Mouse (Mus musculus) adrenal gland, adult (tissue): ENCODE results near the gene Apba2.

ENCODE experiments used
- DNase-seq, 2 experiments: peaks; one replicate each; pipeline ENCODE4 v3.0.0; 2022 to 2023; ENCODE audit warnings: low spot score in 1 of 2; ENCODE audit not compliant: inconsistent age in 2 of 2

The Apba2 gene

DNA sequence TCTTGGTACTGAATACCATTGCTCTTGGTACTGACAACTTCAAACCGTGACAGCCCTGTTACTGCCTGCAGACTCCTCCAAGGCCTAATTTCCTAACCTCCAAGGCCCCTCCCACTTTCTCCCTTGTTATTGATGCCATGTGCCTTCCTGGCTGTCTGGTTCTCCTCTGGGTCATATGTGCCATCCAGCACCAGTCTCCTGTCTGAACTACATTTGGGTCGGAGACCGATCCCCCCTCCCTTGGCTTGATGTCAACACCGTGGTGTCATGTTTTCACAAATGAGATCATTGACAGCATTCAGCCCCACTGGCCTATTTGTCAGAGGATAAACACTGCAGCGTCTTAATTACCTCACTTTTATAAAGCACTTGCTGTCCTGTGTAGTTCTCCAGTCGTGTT lies 144.5 kb downstream of the Apba2 start:
- DNase-seq: no peak

- no peak for DNase-seq
Measured at GRCm38 (mm10) chr7:64648947-64649607, 147.6 kb downstream of the Apba2 start.

DNA sequence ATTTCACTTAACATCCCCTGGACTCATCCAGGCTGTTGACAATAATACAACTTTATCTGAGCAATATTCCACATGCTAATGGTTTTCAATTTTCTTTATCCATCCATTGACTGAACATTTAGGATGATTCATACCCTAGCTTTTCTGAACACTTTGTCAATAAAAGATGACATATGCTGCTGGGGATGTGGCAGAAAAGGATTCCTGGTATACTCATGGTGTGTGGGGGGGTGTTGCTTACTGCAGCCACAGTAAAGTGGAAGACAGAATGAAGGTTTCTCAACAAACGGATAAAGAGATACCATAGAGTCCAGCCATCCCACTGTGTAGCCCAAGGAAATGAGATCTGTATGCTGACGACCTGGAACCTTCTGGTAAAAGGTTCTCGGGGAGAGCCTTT lies 150.5 kb downstream of the Apba2 start:
- DNase-seq: no peak

GRCm38 (mm10) chr7:64656787-64657186 lies 155.3 kb downstream of the Apba2 start:
- no peak for DNase-seq

DNA sequence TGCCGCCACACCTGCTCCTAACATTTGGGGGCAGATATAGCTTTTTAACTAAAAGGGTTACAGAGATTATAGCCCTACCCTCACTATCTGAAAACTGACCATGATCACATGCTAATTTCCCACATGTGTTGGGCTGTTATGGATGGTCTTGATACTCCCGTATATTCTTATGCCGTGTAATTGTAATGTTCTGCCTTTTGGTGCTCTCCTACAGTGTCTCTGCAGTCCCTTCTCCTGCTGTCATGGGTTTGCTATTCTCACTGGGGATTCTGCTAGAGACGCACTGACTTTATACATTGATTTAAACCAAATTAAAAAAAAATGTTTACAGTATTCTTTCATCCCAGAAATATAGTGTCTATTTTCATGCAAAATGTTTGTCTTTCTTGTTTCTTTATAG lies 157.4 kb downstream of the Apba2 start:
- DNase-seq: no peak

- no peak for DNase-seq
Measured at GRCm38 (mm10) chr7:64659328-64659727, 157.8 kb downstream of the Apba2 start.

GRCm38 (mm10) chr7:64662506-64662905 lies 161.0 kb downstream of the Apba2 start:
- DNase-seq: no peak

DNA sequence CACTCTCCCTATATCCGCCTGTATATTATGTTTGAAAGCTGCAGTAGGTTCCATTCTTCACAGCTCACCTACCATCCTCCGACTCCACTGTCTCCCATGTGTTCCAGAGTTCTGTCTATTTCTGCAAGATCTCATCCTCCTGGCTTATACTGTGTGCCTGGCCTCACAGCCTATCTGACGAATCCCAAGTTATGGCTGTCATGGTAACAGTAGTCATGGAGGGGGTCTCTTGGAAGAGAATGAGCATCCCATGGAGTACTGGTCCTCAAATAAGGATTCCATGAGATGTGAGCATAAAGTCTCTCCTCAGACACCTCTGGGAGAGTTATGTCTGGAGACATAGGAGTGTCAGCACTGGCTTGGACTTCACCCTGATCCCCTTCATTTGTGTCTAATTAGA lies 162.1 kb downstream of the Apba2 start:
- no peak for DNase-seq

DNA sequence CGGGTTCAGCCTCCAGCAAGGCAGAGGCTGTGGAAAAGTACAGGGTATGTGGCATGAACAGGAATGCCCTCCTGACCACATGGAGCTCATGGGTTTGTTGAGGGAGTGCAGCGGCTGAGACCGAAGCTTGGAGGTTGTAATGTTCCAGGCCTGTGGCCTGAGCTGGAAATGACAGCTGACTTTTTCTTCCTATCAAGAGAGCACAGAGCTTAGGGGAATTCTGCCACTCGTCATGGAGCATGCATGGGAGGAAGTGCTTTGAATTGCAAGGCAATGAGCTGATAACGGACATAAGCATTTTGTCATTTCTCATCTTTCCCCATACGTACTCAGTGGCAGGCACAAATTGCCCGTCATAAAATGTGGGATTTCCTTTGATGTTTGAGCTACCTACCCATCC lies 163.6 kb downstream of the Apba2 start:
- no peak for DNase-seq

GRCm38 (mm10) chr7:64665716-64666298 lies 164.3 kb downstream of the Apba2 start:
- DNase-seq: no peak

- no peak for DNase-seq
Measured at GRCm38 (mm10) chr7:64667959-64668358, 166.5 kb downstream of the Apba2 start.

DNA sequence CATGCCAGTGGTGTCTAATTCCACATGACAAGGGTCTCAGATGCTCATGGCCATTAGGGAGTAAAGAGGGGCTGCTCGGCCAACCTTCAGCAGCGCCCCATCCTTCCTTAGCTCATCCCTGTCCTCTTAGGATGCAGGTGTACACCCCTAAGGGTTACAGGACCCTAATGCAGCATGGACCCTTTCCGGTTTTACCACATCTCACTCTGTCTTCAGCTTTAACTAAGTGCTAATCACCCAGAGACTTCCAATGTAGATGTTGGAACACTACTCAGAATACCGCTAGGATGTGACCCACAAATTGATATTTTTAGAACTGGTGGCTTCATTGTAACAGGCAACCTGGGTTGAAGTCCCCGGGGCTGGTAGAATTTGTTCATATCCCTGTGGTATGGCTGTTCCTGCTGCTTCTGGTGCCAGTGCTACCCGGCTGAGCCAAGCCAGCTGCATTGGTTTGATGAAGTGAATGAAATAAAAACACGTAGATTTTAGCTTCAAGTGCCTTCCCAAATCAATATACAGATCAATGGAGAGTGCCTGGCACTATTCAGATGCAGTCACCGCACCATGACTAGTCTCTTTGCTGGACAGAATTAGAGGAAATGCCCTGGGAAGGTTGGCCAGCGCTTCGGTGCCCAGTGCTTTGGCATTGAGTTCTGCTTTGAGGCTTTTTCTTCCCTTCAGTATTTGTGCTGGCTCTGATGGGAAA lies 178.4 kb downstream of the Apba2 start:
- no peak for DNase-seq

DNA sequence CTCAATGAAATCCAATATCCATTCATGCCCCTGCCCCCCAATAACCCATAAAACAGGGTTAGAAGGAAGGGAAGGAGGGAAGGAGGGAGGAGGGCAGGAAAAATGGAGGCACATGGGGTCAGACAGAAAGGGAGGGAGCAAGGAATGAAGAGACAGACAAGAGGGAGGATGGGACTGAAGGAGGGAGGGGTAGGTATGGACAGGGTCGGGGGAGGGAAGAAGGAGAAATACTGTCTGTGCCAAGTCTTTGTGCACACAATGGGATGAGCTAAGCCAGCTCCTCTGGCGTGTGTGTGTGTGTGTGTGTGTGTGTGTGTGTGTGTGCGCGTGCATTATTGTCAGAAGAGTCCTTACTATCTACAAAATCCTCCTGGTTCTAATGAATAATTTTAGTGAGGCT lies 183.4 kb downstream of the Apba2 start:
- DNase-seq: no peak

GRCm38 (mm10) chr7:64688115-64688817 lies 186.8 kb downstream of the Apba2 start:
- DNase-seq: no peak

DNA sequence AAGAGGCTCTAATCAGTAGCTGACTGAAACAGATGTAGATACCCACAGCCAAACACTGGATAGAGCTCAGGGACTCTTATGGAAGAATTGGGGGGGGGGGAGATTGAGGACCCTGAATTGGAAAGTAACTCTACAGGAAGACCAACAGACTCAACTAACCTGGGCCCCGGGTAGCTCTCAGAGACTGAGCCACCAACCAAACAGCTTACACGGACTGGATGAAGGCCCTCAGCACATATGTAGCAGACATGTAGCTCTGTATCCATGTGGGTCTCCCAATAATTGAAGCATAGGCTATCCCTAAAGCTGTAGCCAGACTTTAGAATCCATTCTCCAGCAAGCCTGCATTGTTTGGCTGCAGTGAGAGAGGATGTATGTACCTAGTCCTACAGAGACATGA lies 190.3 kb downstream of the Apba2 start:
- no peak for DNase-seq

DNA sequence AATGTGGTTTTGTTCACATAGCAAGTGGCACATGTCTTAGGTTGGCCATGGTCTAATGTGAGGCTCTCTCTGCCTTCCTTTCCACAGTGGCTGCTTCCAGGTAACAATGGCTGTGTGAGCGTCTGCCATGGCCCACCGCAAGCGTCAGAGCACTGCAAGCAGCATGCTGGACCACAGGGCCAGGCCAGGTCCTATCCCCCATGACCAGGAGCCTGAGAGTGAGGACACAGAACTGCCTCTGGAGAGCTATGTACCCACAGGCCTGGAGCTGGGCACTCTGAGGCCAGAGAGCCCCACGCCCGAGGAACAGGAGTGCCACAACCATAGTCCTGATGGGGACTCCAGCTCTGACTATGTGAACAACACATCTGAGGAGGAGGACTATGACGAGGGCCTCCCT lies 193.4 kb downstream of the Apba2 start:
- no peak for DNase-seq

GRCm38 (mm10) chr7:64696521-64697281 lies 195.2 kb downstream of the Apba2 start:
- no peak for DNase-seq

GRCm38 (mm10) chr7:64697791-64698337 lies 196.4 kb downstream of the Apba2 start:
- no peak for DNase-seq

DNA sequence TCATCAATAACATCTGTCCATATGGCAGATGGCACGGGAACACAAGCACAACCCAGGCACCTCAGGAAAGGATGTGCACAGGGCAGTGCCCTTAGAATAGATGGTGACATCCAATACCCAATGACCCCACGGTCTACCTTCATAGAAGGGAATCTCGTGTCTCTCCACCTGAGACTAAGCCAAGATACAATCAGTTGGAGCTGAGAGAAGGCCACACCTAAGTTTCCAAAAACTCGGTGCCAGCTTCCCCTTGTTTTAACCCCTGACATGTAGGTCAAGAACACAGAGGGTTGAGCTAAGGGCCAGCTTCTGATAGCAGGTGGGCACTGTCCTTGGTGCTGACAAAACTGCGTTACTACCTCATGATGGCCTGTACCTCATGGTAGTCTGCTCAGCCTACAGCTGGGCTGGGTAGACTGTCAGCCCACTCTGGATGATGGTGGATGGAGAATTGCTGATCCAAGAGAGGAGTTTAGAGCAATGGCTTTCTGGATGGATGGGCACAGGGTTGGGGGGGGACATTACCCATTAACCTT lies 202.6 kb downstream of the Apba2 start:
- no peak for DNase-seq

DNA sequence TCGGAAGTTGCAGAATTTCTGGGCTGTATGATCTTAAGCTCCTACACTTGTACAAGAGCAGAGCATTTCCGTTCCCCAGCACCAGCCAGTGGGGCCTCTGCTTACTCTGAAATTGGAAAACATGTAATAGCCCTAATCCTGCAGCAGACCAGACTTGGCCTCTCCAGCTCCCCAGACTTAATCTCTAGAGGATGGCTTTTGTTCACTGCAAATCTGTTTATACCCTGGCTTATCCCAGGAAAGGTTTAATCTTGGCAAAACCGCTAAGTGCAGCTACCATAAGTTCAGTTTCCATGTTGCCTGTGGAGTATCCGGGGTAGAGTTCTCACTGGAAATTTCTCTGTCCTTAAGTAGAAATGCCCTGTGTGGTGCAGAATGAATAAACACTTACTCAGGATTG lies 206.7 kb downstream of the Apba2 start:
- no peak for DNase-seq
